Mouse (Mus musculus) neural tube, embryonic 11.5 days (tissue): Measurements from ENCODE around the gene Gm49325. TPM values are rescaled to one million over a fixed set of nuclear protein-coding genes. Genes with fewer than 3 reads are reported as not detected.

ENCODE experiments used
- ATAC-seq: fragments of 200-750 bp; cut with Nextera tagmentation; 2 replicates; pipeline ENCODE4 v1.8.0; 2017; ENCODE audit warnings: moderate number of reproducible peaks, mild to moderate bottlenecking, moderate TSS enrichment, moderate library complexity; ENCODE audit not compliant: insufficient read depth, low FRiP score, low TSS enrichment
- DNase-seq: peaks from one replicate; pipeline ENCODE4 v3.0.0-alpha.2; 2015; ENCODE audit warnings: low spot score
- H3K27ac ChIP-seq: fragments of 300-500 bp; sonication (generic); 2 replicates; pipeline ENCODE4 v1.5.1; 2014; ENCODE audit warnings: low read depth, mild to moderate bottlenecking, low read length
- H3K27me3 ChIP-seq: fragments of 300-500 bp; sonication (generic); 2 replicates; pipeline ENCODE4 v1.6.1; 2014; ENCODE audit warnings: mild to moderate bottlenecking, low read length, mixed read lengths; ENCODE audit not compliant: control insufficient read depth, insufficient read depth
- H3K36me3 ChIP-seq: fragments of 300-500 bp; sonication (generic); 2 replicates; pipeline ENCODE4 v1.6.1; 2014; ENCODE audit warnings: mild to moderate bottlenecking, low read length, moderate library complexity, mixed read lengths; ENCODE audit not compliant: control insufficient read depth, insufficient read depth
- H3K4me1 ChIP-seq: fragments of 300-500 bp; sonication (generic); 2 replicates; pipeline ENCODE4 v1.6.1; 2014; ENCODE audit warnings: low read length, mixed read lengths; ENCODE audit not compliant: control insufficient read depth, insufficient read depth
- H3K4me2 ChIP-seq: fragments of 300-500 bp; sonication (generic); 2 replicates; pipeline ENCODE4 v1.6.1; 2014; ENCODE audit warnings: low read depth, mild to moderate bottlenecking, moderate library complexity
- H3K4me3 ChIP-seq: fragments of 300-500 bp; sonication (generic); 2 replicates; pipeline ENCODE4 v1.5.1; 2014; ENCODE audit warnings: low read depth, low read length
- H3K9ac ChIP-seq: fragments of 300-500 bp; sonication (generic); 2 replicates; pipeline ENCODE4 v1.6.1; 2014; ENCODE audit warnings: mild to moderate bottlenecking, low read length
- H3K9me3 ChIP-seq: fragments of 300-500 bp; sonication (generic); 2 replicates; pipeline ENCODE4 v1.6.1; 2016; ENCODE audit warnings: low read length; ENCODE audit not compliant: control insufficient read depth
- WGBS: fragments of 180-500 bp; shearing (Covaris S2); extraction: QIAGEN DNeasy Blood & Tissue Kit; methylation state at CpG from one replicate; pipeline ENCODE4 v1.1.7; 2014; 5-methylcytosine and 5-hydroxymethylcytosine counted together
- polyA plus RNA-seq: library from polyadenylated mRNA; unstranded; fragments of >200 nt; fragmentation: Nextera tagmentation; extraction: Ambion mirVana; gene quantifications from 2 replicates; pipeline ENCODE4 v1.2.1, GENCODE M21; 2014

Gene Gm49325
- polyA plus RNA-seq, 1 experiment from 2014 or later: 1.4 TPM

- Histone ChIP-seq H3K4me1 (no peaks in the 10 kb centered on the region), H3K4me3 (no peak overlapping the region), H3K27me3 (no peaks in the 10 kb centered on the region), H3K9ac (no peak overlapping the region), H3K36me3 (no peaks in the 10 kb centered on the region), H3K4me2 (no peak overlapping the region), H3K9me3 (no peaks in the 10 kb centered on the region), H3K27ac (no peak overlapping the region)
- 58% methylated on average over 6 of the region's 6 CpGs for WGBS
- ATAC-seq: no peak
- no peak for DNase-seq
Observed at GRCm38 (mm10) chr10:77569973-77570658, 35.9 kb upstream of the Gm49325 start.

- Histone ChIP-seq H3K4me1 (no peaks in the 10 kb centered on the region), H3K4me2 (no peak overlapping the region), H3K4me3 (no peak overlapping the region), H3K27me3 (no peaks in the 10 kb centered on the region), H3K36me3 (no peaks in the 10 kb centered on the region), H3K9ac (no peak overlapping the region), H3K27ac (no peak overlapping the region), H3K9me3 (no peaks in the 10 kb centered on the region)
- 35% methylated on average over 3 of the region's 3 CpGs for WGBS
- no peak for DNase-seq
- no peak for ATAC-seq
Observed at GRCm38 (mm10) chr10:77572225-77572624, 33.8 kb upstream of the Gm49325 start.

- Histone ChIP-seq H3K4me2 (no peak overlapping the region), H3K27ac (no peak overlapping the region), H3K36me3 (no peaks in the 10 kb centered on the region), H3K9ac (no peak overlapping the region), H3K9me3 (no peaks in the 10 kb centered on the region), H3K27me3 (no peaks in the 10 kb centered on the region), H3K4me1 (no peaks in the 10 kb centered on the region), H3K4me3 (no peak overlapping the region)
- DNase-seq (no peak), ATAC-seq (no peak)
- 88% methylated on average over 1 of the region's 1 CpGs for WGBS
Observed at GRCm38 (mm10) chr10:77573162-77573561, 32.8 kb upstream of the Gm49325 start.

- 63% methylated on average over 10 of the region's 10 CpGs for WGBS
- Histone ChIP-seq H3K36me3 (no peaks in the 10 kb centered on the region), H3K9ac (no peak overlapping the region), H3K4me3 (no peak overlapping the region), H3K4me1 (peaks cover 6% of the 10 kb centered on the region), H3K27ac (no peak overlapping the region), H3K27me3 (no peaks in the 10 kb centered on the region), H3K4me2 (no peak overlapping the region), H3K9me3 (no peaks in the 10 kb centered on the region)
- ATAC-seq (no peak), DNase-seq (no peak)
Observed at GRCm38 (mm10) chr10:77580027-77580920, 25.7 kb upstream of the Gm49325 start.

- Histone ChIP-seq H3K4me1 (peaks cover 6% of the 10 kb centered on the region), H3K9me3 (no peaks in the 10 kb centered on the region), H3K4me3 (peak overlapping the region; percentile 84; the same call in 1 of the 2 replicates), H3K9ac (peak overlapping the region; percentile 84), H3K27me3 (no peaks in the 10 kb centered on the region), H3K4me2 (peak overlapping the region; percentile 84), H3K36me3 (no peaks in the 10 kb centered on the region), H3K27ac (peak overlapping the region; percentile 30; the same call in 1 of the 2 replicates)
- no peak for DNase-seq
- 11% methylated on average over 8 of the region's 8 CpGs for WGBS
- peak; percentile 8; the same call in 1 of the 2 replicates for ATAC-seq
Observed at GRCm38 (mm10) chr10:77581023-77581407, 25.0 kb upstream of the Gm49325 start.

- peak within 1 kb of the TSS; percentile 84 for H3K9ac ChIP-seq
- under 1% methylated on average over 63 of the region's 64 CpGs for WGBS
- peak within 1 kb of the TSS; percentile 85 for H3K27ac ChIP-seq
- peak within 1 kb of the TSS; percentile 84 for H3K4me3 ChIP-seq
- peaks cover 6% of the 10 kb centered on the region for H3K4me1 ChIP-seq
- H3K9me3 ChIP-seq: no peaks in the 10 kb centered on the region
- ATAC-seq (peak; percentile 95), DNase-seq (peak; percentile 99)
- no peaks in the 10 kb centered on the region for H3K36me3 ChIP-seq
- H3K4me2 ChIP-seq: peak within 1 kb of the TSS; percentile 84
- H3K27me3 ChIP-seq: no peaks in the 10 kb centered on the region
Observed at GRCm38 (mm10) chr10:77581408-77582284, 24.4 kb upstream of the Gm49325 start, which contains the start of gene Pttg1ip. Pttg1ip (plus strand) TSS chr10:77581720.

GRCm38 (mm10) chr10:77582285-77582618 is 23.7 kb upstream of the Gm49325 start:
- Histone ChIP-seq H3K9ac (peak overlapping the region; percentile 84), H3K9me3 (no peaks in the 10 kb centered on the region), H3K4me3 (peak overlapping the region; percentile 84), H3K27ac (peak overlapping the region; percentile 85), H3K4me1 (peaks cover 6% of the 10 kb centered on the region), H3K27me3 (no peaks in the 10 kb centered on the region), H3K36me3 (no peaks in the 10 kb centered on the region), H3K4me2 (peak overlapping the region; percentile 84)
- ATAC-seq (no peak), DNase-seq (no peak)
- WGBS: 16% methylated on average over 8 of the region's 8 CpGs

GRCm38 (mm10) chr10:77583795-77584422 is 22.1 kb upstream of the Gm49325 start:
- ATAC-seq (no peak), DNase-seq (no peak)
- no peak overlapping the region for H3K4me3 ChIP-seq
- H3K27me3 ChIP-seq: no peaks in the 10 kb centered on the region
- 85% methylated on average over 10 of the region's 10 CpGs for WGBS
- no peak overlapping the region for H3K27ac ChIP-seq
- peaks cover 6% of the 10 kb centered on the region for H3K4me1 ChIP-seq
- peaks cover 2% of the 10 kb centered on the region; the same call in 1 of the 2 replicates for H3K36me3 ChIP-seq
- H3K9ac ChIP-seq: no peak overlapping the region
- H3K4me2 ChIP-seq: no peak overlapping the region
- no peaks in the 10 kb centered on the region for H3K9me3 ChIP-seq
